Mouse (Mus musculus) brain, embryonic 14.5 days (tissue): Measurements from ENCODE around the gene Slit3.

ENCODE experiments used
- CTCF ChIP-seq: fragments of 200-500 bp; IDR thresholded peaks from 2 replicates; pipeline ENCODE4 v1.5.1; 2012; ENCODE audit warnings: inconsistent platforms, mild to moderate bottlenecking, moderate library complexity, borderline replicate concordance; ENCODE audit not compliant: insufficient read depth, insufficient read length; ENCODE audit errors: extremely low read depth
- POLR2A ChIP-seq: fragments of 200-500 bp; IDR thresholded peaks from 2 replicates; pipeline ENCODE4 v1.6.1; 2012; ENCODE audit warnings: mild to moderate bottlenecking, inconsistent platforms, borderline replicate concordance; ENCODE audit not compliant: poor library complexity, insufficient read depth, insufficient read length, severe bottlenecking; ENCODE audit errors: extremely low read depth

GRCm38 (mm10) chr11:35704381-35704780 lies 583.4 kb downstream of the Slit3 start:
- TF ChIP-seq POLR2A, result no peak
- no peak for TF ChIP-seq CTCF
